Mouse (Mus musculus) kidney, adult 18-20 months (tissue): Measurements from ENCODE around the gene Ces1a.

Experiments
- DNase-seq: peaks from one replicate; pipeline ENCODE4 v3.0.0; 2021

The Ces1a gene

GRCm38 (mm10) chr8:92984376-92984775 is 63.6 kb downstream of the Ces1a start:
- DNase-seq, result no peak

GRCm38 (mm10) chr8:92982491-92982890 is 65.5 kb downstream of the Ces1a start:
- DNase-seq, result no peak

GRCm38 (mm10) chr8:92976656-92977055 is 71.3 kb downstream of the Ces1a start:
- no peak for DNase-seq

- DNase-seq, result peak; percentile 41
Measured at GRCm38 (mm10) chr8:92972949-92973348, 75.0 kb downstream of the Ces1a start.
